Mouse (Mus musculus): ENCODE measurements at regions not wholly inside any gene's neighbourhood (a gene's known extent, or its start where the extent isn't known, plus 50 kb on each side); places are given as distances from the start of the nearest gene placed in this dataset.

GRCm38 (mm10) chr2:137974651-137975050 is 281.7 kb upstream of the Btbd3 start:
- DNase-seq, result no peak

- DNase-seq, result no peak
These were observed 287.2 kb upstream of the Btbd3 start for GRCm38 (mm10) chr2:137969156-137969555.

GRCm38 (mm10) chr2:137966460-137967076 is 289.8 kb upstream of the Btbd3 start:
- no peak for DNase-seq

GRCm38 (mm10) chr2:137954830-137955229 is 301.5 kb upstream of the Btbd3 start:
- no peak for DNase-seq

- DNase-seq, result peak in 1 of 2 experiments; percentile 2
These were observed 303.2 kb upstream of the Btbd3 start for GRCm38 (mm10) chr2:137953144-137953543.

GRCm38 (mm10) chr2:137951942-137952341 is 304.4 kb upstream of the Btbd3 start:
- DNase-seq, result no peak

- DNase-seq, result no peak
These were observed 305.4 kb upstream of the Btbd3 start for GRCm38 (mm10) chr2:137950931-137951330.

- peak; percentile 68 to 82 for DNase-seq
These were observed 313.6 kb upstream of the Btbd3 start for GRCm38 (mm10) chr2:137942753-137943152.

GRCm38 (mm10) chr2:137939591-137939990 is 316.8 kb upstream of the Btbd3 start:
- DNase-seq, result no peak

- no peak for DNase-seq
These were observed 317.4 kb upstream of the Btbd3 start for GRCm38 (mm10) chr2:137938831-137939480.

GRCm38 (mm10) chr2:137936613-137937012 is 319.8 kb upstream of the Btbd3 start:
- DNase-seq, result no peak

- DNase-seq, result no peak
These were observed 323.4 kb upstream of the Btbd3 start for GRCm38 (mm10) chr2:137932931-137933330.

- DNase-seq, result no peak
These were observed 323.9 kb upstream of the Btbd3 start for GRCm38 (mm10) chr2:137932488-137932887.

GRCm38 (mm10) chr2:137925488-137925887 is 330.9 kb upstream of the Btbd3 start:
- DNase-seq, result no peak

GRCm38 (mm10) chr2:137924576-137924975 is 331.8 kb upstream of the Btbd3 start:
- no peak for DNase-seq

GRCm38 (mm10) chr2:137898425-137898824 is 357.9 kb upstream of the Btbd3 start:
- no peak for DNase-seq

- no peak for DNase-seq
These were observed 375.9 kb upstream of the Btbd3 start for GRCm38 (mm10) chr2:137880211-137881031.

GRCm38 (mm10) chr2:137869676-137870075 is 386.7 kb upstream of the Btbd3 start:
- DNase-seq, result peak in 1 of 2 experiments; percentile 1

- DNase-seq, result no peak
These were observed 401.9 kb upstream of the Btbd3 start for GRCm38 (mm10) chr2:137854494-137854893.

- DNase-seq, result no peak
These were observed 402.7 kb upstream of the Btbd3 start for GRCm38 (mm10) chr2:137853399-137854259.

- DNase-seq, result no peak
These were observed 408.5 kb upstream of the Btbd3 start for GRCm38 (mm10) chr2:137847901-137848300.

- DNase-seq, result no peak
These were observed 428.5 kb upstream of the Btbd3 start for GRCm38 (mm10) chr2:137827814-137828374.
